Mouse (Mus musculus): ENCODE data around the gene Psme1. TPM values are rescaled to one million over a fixed set of nuclear protein-coding genes. Genes with fewer than 3 reads are reported as not detected.
A peak's percentile ranks its signal among the peaks of the same experiment; 100 is the strongest.

Gene Psme1
- polyA plus RNA-seq, 1 experiment from 2014 or later = 154 TPM

GRCm38 (mm10) chr14:55608339-55608738 lies 30.4 kb downstream of the Psme1 start:
- H3K4me2 ChIP-seq = no peak overlapping the region
- H3K27ac ChIP-seq = no peak overlapping the region
- H3K9me3 ChIP-seq (replicated peaks) = no peaks in the 10 kb centered on the region
- no peak overlapping the region for H3K9ac ChIP-seq
- 93% methylated on average over 6 of the region's 6 CpGs for WGBS
- no peak for ATAC-seq
- no peaks in the 10 kb centered on the region for H3K27me3 ChIP-seq
- H3K36me3 ChIP-seq (ENCODE audit: poor library complexity, severe bottlenecking) = peaks cover 54% of the 10 kb centered on the region
- H3K4me1 ChIP-seq = no peaks in the 10 kb centered on the region; the same call in 1 of the 2 replicates
- H3K4me3 ChIP-seq = no peak overlapping the region

- Histone ChIP-seq H3K27me3 (no peaks in the 10 kb centered on the region), H3K4me2 (no peak overlapping the region), H3K9me3 (replicated peaks) (no peaks in the 10 kb centered on the region), H3K4me3 (no peak overlapping the region), H3K27ac (no peak overlapping the region), H3K4me1 (no peaks in the 10 kb centered on the region), H3K9ac (no peak overlapping the region), H3K36me3 (ENCODE audit: poor library complexity, severe bottlenecking) (peaks cover 17% of the 10 kb centered on the region)
- 61% methylated on average over 6 of the region's 6 CpGs for WGBS
- no peak for ATAC-seq
These were observed 35.4 kb downstream of the Psme1 start for GRCm38 (mm10) chr14:55613346-55613745.

- H3K4me2 ChIP-seq = no peak overlapping the region
- 83% methylated on average over 7 of the region's 7 CpGs for WGBS
- ATAC-seq = no peak
- no peak overlapping the region for H3K4me3 ChIP-seq
- H3K9me3 ChIP-seq (replicated peaks) = no peaks in the 10 kb centered on the region
- no peak overlapping the region for H3K9ac ChIP-seq
- H3K4me1 ChIP-seq = 0 out of 2 replicates have a peak, but pooled peaks cover 5% of the 10 kb centered on the region
- H3K27ac ChIP-seq = no peak overlapping the region
- H3K36me3 ChIP-seq (ENCODE audit: poor library complexity, severe bottlenecking) = peaks cover 4% of the 10 kb centered on the region
- H3K27me3 ChIP-seq = no peaks in the 10 kb centered on the region
These were observed 36.7 kb downstream of the Psme1 start for GRCm38 (mm10) chr14:55614565-55615178.

- H3K27ac ChIP-seq = no peak overlapping the region
- WGBS = 42% methylated on average over 2 of the region's 2 CpGs
- no peaks in the 10 kb centered on the region for H3K9me3 ChIP-seq (replicated peaks)
- no peaks in the 10 kb centered on the region for H3K27me3 ChIP-seq
- H3K9ac ChIP-seq = no peak overlapping the region
- H3K4me3 ChIP-seq = no peak overlapping the region
- no peak for ATAC-seq
- no peak overlapping the region for H3K4me2 ChIP-seq
- H3K4me1 ChIP-seq = 0 out of 2 replicates have a peak, but pooled peaks cover 5% of the 10 kb centered on the region
- no peaks in the 10 kb centered on the region for H3K36me3 ChIP-seq (ENCODE audit: poor library complexity, severe bottlenecking)
These were observed 38.0 kb downstream of the Psme1 start for GRCm38 (mm10) chr14:55615876-55616275.

- 0 out of 2 replicates have a peak, but pooled peaks cover 5% of the 10 kb centered on the region for H3K4me1 ChIP-seq
- no peak overlapping the region for H3K4me2 ChIP-seq
- no peaks in the 10 kb centered on the region for H3K27me3 ChIP-seq
- H3K36me3 ChIP-seq (ENCODE audit: poor library complexity, severe bottlenecking) = no peaks in the 10 kb centered on the region
- 91% methylated on average over 2 of the region's 2 CpGs for WGBS
- no peak for ATAC-seq
- H3K9me3 ChIP-seq (replicated peaks) = no peaks in the 10 kb centered on the region
- no peak overlapping the region for H3K4me3 ChIP-seq
- no peak overlapping the region for H3K9ac ChIP-seq
- H3K27ac ChIP-seq = no peak overlapping the region
These were observed 38.9 kb downstream of the Psme1 start for GRCm38 (mm10) chr14:55616844-55617243.

- no peak within 1 kb of the TSS for H3K27ac ChIP-seq
- no peaks in the 10 kb centered on the region for H3K9me3 ChIP-seq (replicated peaks)
These were observed 39.9 kb downstream of the Psme1 start, which contains the start of gene Rec8 for GRCm38 (mm10) chr14:55617822-55618221. Rec8 (plus strand) TSS chr14:55618037.

GRCm38 (mm10) chr14:55618486-55619195 lies 40.7 kb downstream of the Psme1 start:
- peak; percentile 53; the same call in 1 of the 2 replicates for ATAC-seq
- peak overlapping the region; percentile 30; the same call in 1 of the 2 replicates for H3K9ac ChIP-seq

More at GRCm38 (mm10) chr14:55617822-55618221, 39.9 kb downstream of the Psme1 start, which contains the start of gene Rec8:
- 0 out of 2 replicates have a peak, but pooled peaks cover 5% of the 10 kb centered on the region for H3K4me1 ChIP-seq
- H3K27me3 ChIP-seq = no peaks in the 10 kb centered on the region
- peak; percentile 71 for ATAC-seq
- peak within 1 kb of the TSS; percentile 30; the same call in 1 of the 2 replicates for H3K9ac ChIP-seq
- peak within 1 kb of the TSS; percentile 13 for H3K4me2 ChIP-seq
- peak within 1 kb of the TSS; percentile 22 for H3K4me3 ChIP-seq
- 25% methylated on average over 21 of the region's 21 CpGs for WGBS
- no peaks in the 10 kb centered on the region for H3K36me3 ChIP-seq (ENCODE audit: poor library complexity, severe bottlenecking)

GRCm38 (mm10) chr14:55628077-55628827 lies 50.3 kb downstream of the Psme1 start:
- Histone ChIP-seq H3K27me3 (no peaks in the 10 kb centered on the region), H3K36me3 (ENCODE audit: poor library complexity, severe bottlenecking) (peaks cover 99% of the 10 kb centered on the region), H3K4me1 (no peaks in the 10 kb centered on the region)

More at GRCm38 (mm10) chr14:55618486-55619195, 40.7 kb downstream of the Psme1 start:
- H3K4me3 ChIP-seq = peak overlapping the region; percentile 22
- H3K36me3 ChIP-seq (ENCODE audit: poor library complexity, severe bottlenecking) = peaks cover 3% of the 10 kb centered on the region
- no peaks in the 10 kb centered on the region for H3K27me3 ChIP-seq
- 52% methylated on average over 22 of the region's 22 CpGs for WGBS
- H3K27ac ChIP-seq = no peak overlapping the region
- peak overlapping the region; percentile 13 for H3K4me2 ChIP-seq
- H3K9me3 ChIP-seq (replicated peaks) = no peaks in the 10 kb centered on the region
- H3K4me1 ChIP-seq = 0 out of 2 replicates have a peak, but pooled peaks cover 5% of the 10 kb centered on the region

GRCm38 (mm10) chr14:55629312-55629711 lies 51.4 kb downstream of the Psme1 start:
- 51% methylated on average over 5 of the region's 5 CpGs for WGBS
- H3K36me3 ChIP-seq (ENCODE audit: poor library complexity, severe bottlenecking) = peaks cover 99% of the 10 kb centered on the region
- no peak overlapping the region for H3K4me2 ChIP-seq
- no peak for ATAC-seq
- H3K27me3 ChIP-seq = no peaks in the 10 kb centered on the region
- no peak overlapping the region for H3K9ac ChIP-seq
- no peak overlapping the region for H3K27ac ChIP-seq
- H3K9me3 ChIP-seq (replicated peaks) = no peaks in the 10 kb centered on the region
- H3K4me3 ChIP-seq = no peak overlapping the region
- no peaks in the 10 kb centered on the region for H3K4me1 ChIP-seq

More at GRCm38 (mm10) chr14:55628077-55628827, 50.3 kb downstream of the Psme1 start:
- no peak for ATAC-seq
- H3K9me3 ChIP-seq (replicated peaks) = no peaks in the 10 kb centered on the region
- 92% methylated on average over 27 of the region's 27 CpGs for WGBS
- H3K27ac ChIP-seq = no peak overlapping the region
- no peak overlapping the region for H3K4me3 ChIP-seq
- no peak overlapping the region for H3K4me2 ChIP-seq
- H3K9ac ChIP-seq = no peak overlapping the region

Data from forebrain, embryonic 13.5 days (tissue).